Mouse (Mus musculus) CH12.LX (cell line): Measurements from ENCODE around the gene Lgi1. TPM values are rescaled to one million over a fixed set of nuclear protein-coding genes. Genes with fewer than 3 reads are reported as not detected.

Source experiments
- DNase-seq: peaks from one replicate; pipeline ENCODE4 v3.0.0-alpha.2; 2013; ENCODE audit errors: extremely low read depth
- H3K27ac ChIP-seq: 2 replicates; pipeline ENCODE4 v1.5.1; 2012; ENCODE audit warnings: low read depth, mild to moderate bottlenecking, control low read depth, moderate library complexity; ENCODE audit not compliant: insufficient read depth
- H3K27me3 ChIP-seq: replicated peaks from 2 replicates; pipeline ENCODE3; 2012; ENCODE audit warnings: inconsistent platforms
- H3K36me3 ChIP-seq, 2 experiments: replicated peaks in 1 of 2; 2 replicates each; pipeline versions ENCODE3 to v1.6.1; 2012; ENCODE audit warnings: inconsistent platforms in 1 of 2, low read length in 1 of 2, mild to moderate bottlenecking in 1 of 2, mixed read lengths in 1 of 2, moderate library complexity in 1 of 2; ENCODE audit not compliant: control insufficient read depth in 1 of 2, insufficient read depth in 1 of 2
- H3K4me1 ChIP-seq, 2 experiments: 2 replicates each; pipeline ENCODE4 v1.6.1; 2012; ENCODE audit warnings: inconsistent platforms in 1 of 2, moderate library complexity in 1 of 2; ENCODE audit not compliant: insufficient read depth in 2 of 2, control insufficient read depth in 1 of 2
- H3K4me2 ChIP-seq: 2 replicates; pipeline ENCODE4 v1.6.1; 2012; ENCODE audit warnings: low read depth, mild to moderate bottlenecking, control low read depth; ENCODE audit not compliant: poor library complexity, insufficient read depth, severe bottlenecking
- H3K4me3 ChIP-seq, 3 experiments: fragments of 150-350 bp in 1 of 3; sonication (generic) in 1 of 3; replicated peaks in 1 of 3; 2 replicates each; pipeline versions ENCODE3 to v1.5.1; 2011 to 2012; ENCODE audit warnings: low read depth in 2 of 3, low read length in 2 of 3, mild to moderate bottlenecking in 2 of 3, moderate library complexity in 2 of 3, control low read depth in 1 of 3, improper control_type of control experiment in 1 of 3, inconsistent platforms in 1 of 3, mixed read lengths in 1 of 3; ENCODE audit not compliant: poor library complexity in 1 of 3
- H3K79me2 ChIP-seq: replicated peaks from 2 replicates; pipeline ENCODE4 v1.6.1; 2012; ENCODE audit warnings: mild to moderate bottlenecking, moderate library complexity; ENCODE audit not compliant: control insufficient read depth, poor library complexity, insufficient read depth, severe bottlenecking; ENCODE audit errors: extremely low read depth
- H3K9ac ChIP-seq: 2 replicates; pipeline ENCODE4 v1.6.1; 2012; ENCODE audit warnings: low read depth, mild to moderate bottlenecking, control low read depth, moderate library complexity; ENCODE audit not compliant: insufficient read depth
- H3K9me3 ChIP-seq: replicated peaks from 2 replicates; pipeline ENCODE3; 2012; ENCODE audit warnings: low read length, inconsistent platforms, mixed read lengths
- CHD2 ChIP-seq: IDR thresholded peaks from 2 replicates; pipeline ENCODE4 v1.6.1; 2011; ENCODE audit warnings: low read length, improper control_type of control experiment
- ELF1 ChIP-seq: IDR thresholded peaks from 2 replicates; pipeline ENCODE4 v1.6.1; 2014; ENCODE audit warnings: low read depth, mild to moderate bottlenecking, inconsistent platforms, low read length, improper control_type of control experiment
- ETS1 ChIP-seq: conservative IDR thresholded peaks from 2 replicates; pipeline ENCODE4 v1.6.1; 2012; ENCODE audit warnings: low read depth, mild to moderate bottlenecking, inconsistent platforms, low read length, improper control_type of control experiment, moderate library complexity
- GABPA ChIP-seq: IDR thresholded peaks from 2 replicates; pipeline ENCODE4 v1.6.1; 2012; ENCODE audit warnings: low read depth, low read length, improper control_type of control experiment, inconsistent platforms; ENCODE audit not compliant: insufficient replicate concordance
- HCFC1 ChIP-seq: IDR thresholded peaks from 2 replicates; pipeline ENCODE4 v1.6.1; 2012; ENCODE audit warnings: low read depth, mild to moderate bottlenecking, inconsistent platforms, low read length, improper control_type of control experiment
- IRF4 ChIP-seq: IDR thresholded peaks from 2 replicates; pipeline ENCODE4 v1.6.1; 2014; ENCODE audit warnings: low read depth, mild to moderate bottlenecking, inconsistent platforms, low read length, improper control_type of control experiment
- JUN ChIP-seq: IDR thresholded peaks from 2 replicates; pipeline ENCODE4 v1.6.1; 2011; ENCODE audit warnings: low read depth, mild to moderate bottlenecking, low read length, improper control_type of control experiment, moderate library complexity; ENCODE audit not compliant: insufficient read depth
- JUND ChIP-seq: conservative IDR thresholded peaks from 2 replicates; pipeline ENCODE4 v1.6.1; 2011; ENCODE audit warnings: low read depth, low read length, improper control_type of control experiment
- KAT2A ChIP-seq: IDR thresholded peaks from 2 replicates; pipeline ENCODE4 v1.6.1; 2012; ENCODE audit warnings: low read length, improper control_type of control experiment, inconsistent platforms; ENCODE audit not compliant: insufficient replicate concordance
- MAFK ChIP-seq: IDR thresholded peaks from 2 replicates; pipeline ENCODE4 v1.6.1; 2011; ENCODE audit warnings: low read length, improper control_type of control experiment; ENCODE audit not compliant: insufficient replicate concordance
- MAX ChIP-seq: IDR thresholded peaks from 2 replicates; pipeline ENCODE4 v1.6.1; 2011; ENCODE audit warnings: low read length, improper control_type of control experiment
- MAZ ChIP-seq: IDR thresholded peaks from 2 replicates; pipeline ENCODE4 v1.6.1; 2012; ENCODE audit warnings: low read depth, mild to moderate bottlenecking, inconsistent platforms, low read length, improper control_type of control experiment, moderate library complexity
- MEF2A ChIP-seq: IDR thresholded peaks from 2 replicates; pipeline ENCODE4 v1.6.1; 2014; ENCODE audit warnings: low read depth, mild to moderate bottlenecking, inconsistent platforms, low read length, improper control_type of control experiment, borderline replicate concordance
- NELFE ChIP-seq: IDR thresholded peaks from 2 replicates; pipeline ENCODE4 v1.6.1; 2011; ENCODE audit warnings: low read depth, low read length, improper control_type of control experiment
- NRF1 ChIP-seq: IDR thresholded peaks from 2 replicates; pipeline ENCODE4 v1.6.1; 2014; ENCODE audit warnings: low read depth, mild to moderate bottlenecking, inconsistent platforms, low read length, improper control_type of control experiment, moderate library complexity
- PAX5 ChIP-seq: IDR thresholded peaks from 2 replicates; pipeline ENCODE4 v1.6.1; 2012; ENCODE audit warnings: low read length, inconsistent platforms, mixed read lengths
- POLR2A ChIP-seq: IDR thresholded peaks from 2 replicates; pipeline ENCODE4 v1.6.1; 2011; ENCODE audit warnings: low read depth, mild to moderate bottlenecking, improper control_type of control experiment, low read length
- POLR2AphosphoS2 ChIP-seq: IDR thresholded peaks from 2 replicates; pipeline ENCODE4 v1.6.1; 2011; ENCODE audit warnings: low read depth, low read length, improper control_type of control experiment
- RCOR1 ChIP-seq: conservative IDR thresholded peaks from 2 replicates; pipeline ENCODE4 v1.6.1; 2012; ENCODE audit warnings: low read depth, mild to moderate bottlenecking, inconsistent platforms, low read length, improper control_type of control experiment
- SIN3A ChIP-seq: IDR thresholded peaks from 2 replicates; pipeline ENCODE4 v1.6.1; 2012; ENCODE audit warnings: low read length, improper control_type of control experiment, inconsistent platforms
- SMC3 ChIP-seq: IDR thresholded peaks from 2 replicates; pipeline ENCODE4 v1.6.1; 2011; ENCODE audit warnings: low read depth, low read length, improper control_type of control experiment
- TBP ChIP-seq: conservative IDR thresholded peaks from 2 replicates; pipeline ENCODE4 v1.6.1; 2011; ENCODE audit warnings: low read depth, low read length, improper control_type of control experiment
- USF1 ChIP-seq: IDR thresholded peaks from 2 replicates; pipeline ENCODE4 v1.6.1; 2014; ENCODE audit warnings: low read depth, mild to moderate bottlenecking, inconsistent platforms, low read length, improper control_type of control experiment
- ZC3H11A ChIP-seq: IDR thresholded peaks from 2 replicates; pipeline ENCODE4 v1.6.1; 2012; ENCODE audit warnings: low read depth, mild to moderate bottlenecking, inconsistent platforms, low read length, improper control_type of control experiment
- ZKSCAN1 ChIP-seq: IDR thresholded peaks from 2 replicates; pipeline ENCODE4 v1.6.1; 2012; ENCODE audit warnings: low read depth, inconsistent platforms, low read length, improper control_type of control experiment, borderline replicate concordance
- ZMIZ1 ChIP-seq: IDR thresholded peaks from 2 replicates; pipeline ENCODE4 v1.6.1; 2012; ENCODE audit warnings: low read depth, mild to moderate bottlenecking, inconsistent platforms, low read length, improper control_type of control experiment
- dilution Hi-C: fragments of 300-500 bp; cut with MboI; formaldehyde crosslinking; loops from 2 replicates; pipeline ENCODE4 v1.14.3; 2020; ENCODE audit warnings: low sequenced_read_pairs; ENCODE audit not compliant: extremely low pct_unique_long_range_greater_than_20kb, extremely low pct_ligation_motif_present
- in situ Hi-C: fragments of 300-500 bp; cut with MboI; formaldehyde crosslinking; loops from 3 replicates; pipeline ENCODE4 v1.14.3; 2019; ENCODE audit warnings: low sequenced_read_pairs, low pct_ligation_motif_present, low pct_unique_long_range_greater_than_20kb, mixed read lengths
- polyA plus RNA-seq: library from polyadenylated mRNA; unstranded; fragments of >175 nt; gene quantifications from 2 replicates; pipeline ENCODE4 v1.2.1, GENCODE M21; 2012; ENCODE audit warnings: low read depth; ENCODE audit not compliant: insufficient read length
- total RNA-seq, 2 experiments: library from RNA; depleted of rRNA; stranded (reverse); fragments of 300-350 nt in 1 of 2; fragments of >200 nt in 1 of 2; gene quantifications; 2 replicates each; pipeline ENCODE4 v1.2.3; 2012 to 2014

Gene Lgi1
- total and polyA plus RNA-seq, 3 experiments = 0.20 TPM; not detected in 2

- DNase-seq = no peak
Observed at GRCm38 (mm10) chr19:38319168-38319567, 54.8 kb downstream of the Lgi1 start.

GRCm38 (mm10) chr19:38320651-38321188, 56.4 kb downstream of the Lgi1 start:
- H3K9me3 ChIP-seq = peaks cover 9% of the 10 kb centered on the region
- H3K36me3 ChIP-seq = no peaks in the 10 kb centered on the region
- DNase-seq = no peak
- in situ Hi-C loops (no loop called here), dilution Hi-C loops (no loop called here)
- no peak overlapping the region for H3K27ac ChIP-seq
- no peaks in the 10 kb centered on the region for H3K79me2 ChIP-seq
- H3K4me1 ChIP-seq = peaks cover 0 to 15% of the 10 kb centered on the region in 2 experiments; a peak in 2 of 4 replicates
- H3K4me3 ChIP-seq = no peak overlapping the region
- no peak for TF ChIP-seq CHD2
- no peak for TF ChIP-seq MAX
- no peak for TF ChIP-seq HCFC1
- no peak for TF ChIP-seq TBP
- no peak for TF ChIP-seq SIN3A
- no peak for TF ChIP-seq JUND
- TF ChIP-seq ETS1 = no peak
- TF ChIP-seq JUN = no peak
- no peak for TF ChIP-seq RCOR1
- no peak for TF ChIP-seq POLR2A
- no peak for TF ChIP-seq NRF1
- TF ChIP-seq ZMIZ1 = no peak
- no peak for TF ChIP-seq POLR2AphosphoS2
- TF ChIP-seq, all 38 proteins: peak for 0
- H3K27me3 ChIP-seq = no peaks in the 10 kb centered on the region
- no peak overlapping the region for H3K9ac ChIP-seq
- H3K4me2 ChIP-seq = no peak overlapping the region

More at GRCm38 (mm10) chr19:38319168-38319567, 54.8 kb downstream of the Lgi1 start:
- Histone ChIP-seq H3K9me3 (peaks cover 9% of the 10 kb centered on the region), H3K4me1 (peaks cover 0 to 14% of the 10 kb centered on the region in 2 experiments; a peak in 2 of 4 replicates), H3K4me2 (no peak overlapping the region), H3K4me3 (no peak overlapping the region), H3K9ac (no peak overlapping the region), H3K27me3 (no peaks in the 10 kb centered on the region), H3K79me2 (no peaks in the 10 kb centered on the region), H3K36me3 (no peaks in the 10 kb centered on the region), H3K27ac (no peak overlapping the region)
- TF ChIP-seq KAT2A (no peak), USF1 (no peak), POLR2A (no peak), JUND (no peak), ETS1 (no peak), MAX (no peak), ZC3H11A (no peak), NELFE (no peak), JUN (no peak), MAZ (no peak), PAX5 (no peak), GABPA (no peak), ELF1 (no peak), MEF2A (no peak), POLR2AphosphoS2 (no peak), ZKSCAN1 (no peak), SMC3 (no peak), MAFK (no peak), IRF4 (no peak), CHD2 (no peak)
- dilution Hi-C loops (no loop called here), in situ Hi-C loops (no loop called here)
